Comparison of ENCODE assay signal across 25 mouse cellular contexts in genomic region chr5:126008321-126008720, GRCm38 (mm10).
DNase-seq lines count a peak whose midpoint lies in the region; ATAC-seq and TF ChIP-seq lines count a peak whose summit lies in the region.
"Had no signal": no experiment of that assay in that cellular context is flagged by ENCODE, and none has a peak within 500 bp of the region (broad histone marks: within the 10 kb centered on the region; RNA-seq: fewer than 3 reads in every experiment).

No protein-coding gene starts in this region.

- H3K4me2 ChIP-seq in forebrain, embryonic 14.5 days (ENCODE audit: low read length), result no peak overlapping the region
- H3K4me2 ChIP-seq in forebrain, embryonic 13.5 days, result no peak overlapping the region
- H3K4me2 ChIP-seq in hindbrain, embryonic 14.5 days (replicated peaks), result no peak overlapping the region
- H3K4me2 ChIP-seq in hindbrain, embryonic 11.5 days (replicated peaks; ENCODE audit: low read depth, low read length), result no peak overlapping the region
- no peak overlapping the region for H3K4me2 ChIP-seq in midbrain, embryonic 15.5 days
- H3K4me2 ChIP-seq: embryonic facial prominence, embryonic 12.5 days; forebrain, embryonic 12.5 days; heart, embryonic 11.5 days; heart, embryonic 15.5 days had no signal

- no peaks in the 10 kb centered on the region for H3K36me3 ChIP-seq in forebrain, embryonic 14.5 days (ENCODE audit: control insufficient read depth, insufficient read depth, low read length)
- H3K36me3 ChIP-seq in forebrain, embryonic 13.5 days (ENCODE audit: poor library complexity, severe bottlenecking), result no peaks in the 10 kb centered on the region
- no peaks in the 10 kb centered on the region for H3K36me3 ChIP-seq in hindbrain, embryonic 14.5 days (replicated peaks; ENCODE audit: control insufficient read depth, insufficient read depth)
- no peaks in the 10 kb centered on the region for H3K36me3 ChIP-seq in hindbrain, embryonic 11.5 days (ENCODE audit: control insufficient read depth, insufficient read depth, low read length)
- no peaks in the 10 kb centered on the region for H3K36me3 ChIP-seq in midbrain, embryonic 15.5 days (replicated peaks)
- H3K36me3 ChIP-seq in midbrain, embryonic 10.5 days, result no peaks in the 10 kb centered on the region
- H3K36me3 ChIP-seq: embryonic facial prominence, embryonic 12.5 days; forebrain, embryonic 12.5 days; G1E; heart, embryonic 15.5 days; hindbrain, embryonic 10.5 days had no signal

- H3K27me3 ChIP-seq in forebrain, embryonic 14.5 days (replicated peaks; ENCODE audit: control insufficient read depth, insufficient read depth, low read length), result no peaks in the 10 kb centered on the region
- no peaks in the 10 kb centered on the region for H3K27me3 ChIP-seq in forebrain, embryonic 13.5 days
- no peaks in the 10 kb centered on the region for H3K27me3 ChIP-seq in hindbrain, embryonic 14.5 days (ENCODE audit: control insufficient read depth, insufficient read depth, low read length)
- no peaks in the 10 kb centered on the region for H3K27me3 ChIP-seq in hindbrain, embryonic 11.5 days (ENCODE audit: control insufficient read depth, insufficient read depth, low read length)
- no peaks in the 10 kb centered on the region for H3K27me3 ChIP-seq in midbrain, embryonic 15.5 days (replicated peaks)
- no peaks in the 10 kb centered on the region for H3K27me3 ChIP-seq in midbrain, embryonic 10.5 days (ENCODE audit: low read depth, poor library complexity, severe bottlenecking)
- H3K27me3 ChIP-seq: embryonic facial prominence, embryonic 12.5 days; forebrain, embryonic 12.5 days; heart, embryonic 15.5 days had no signal

- H3K27ac ChIP-seq in forebrain, embryonic 14.5 days (ENCODE audit: low read depth, low read length), result no peak overlapping the region
- no peak overlapping the region for H3K27ac ChIP-seq in forebrain, embryonic 13.5 days
- peak overlapping the region; percentile 33 for H3K27ac ChIP-seq in hindbrain, embryonic 14.5 days
- no peak overlapping the region for H3K27ac ChIP-seq in hindbrain, embryonic 11.5 days (ENCODE audit: low read depth, low read length)
- 0 out of 2 replicates have a peak overlapping the region, but pooled peaks have one; percentile 23 for H3K27ac ChIP-seq in midbrain, embryonic 15.5 days
- H3K27ac ChIP-seq in midbrain, embryonic 10.5 days (replicated peaks), result no peak overlapping the region
- no peak overlapping the region for H3K27ac ChIP-seq in left cerebral cortex, adult 2 months
- H3K27ac ChIP-seq: embryonic facial prominence, embryonic 12.5 days; forebrain, embryonic 12.5 days; heart, adult 2 months; heart, embryonic 15.5 days; hindbrain, embryonic 10.5 days had no signal

- H3K4me3 ChIP-seq in forebrain, embryonic 14.5 days (ENCODE audit: low read depth, low read length), result no peak overlapping the region
- H3K4me3 ChIP-seq in forebrain, embryonic 13.5 days, result no peak overlapping the region
- H3K4me3 ChIP-seq in hindbrain, embryonic 14.5 days (replicated peaks; ENCODE audit: low read length), result no peak overlapping the region
- no peak overlapping the region for H3K4me3 ChIP-seq in hindbrain, embryonic 11.5 days (ENCODE audit: low read depth, low read length)
- no peak overlapping the region for H3K4me3 ChIP-seq in midbrain, embryonic 15.5 days
- H3K4me3 ChIP-seq in midbrain, embryonic 10.5 days, result no peak overlapping the region
- no peak overlapping the region for H3K4me3 ChIP-seq in left cerebral cortex, adult 2 months
- H3K4me3 ChIP-seq: embryonic facial prominence, embryonic 12.5 days; forebrain, embryonic 12.5 days; heart, adult 2 months; heart, embryonic 15.5 days; hindbrain, embryonic 10.5 days had no signal

- H3K9me3 ChIP-seq in forebrain, embryonic 14.5 days (replicated peaks; ENCODE audit: control insufficient read depth, low read length), result no peaks in the 10 kb centered on the region
- H3K9me3 ChIP-seq in forebrain, embryonic 13.5 days (replicated peaks), result no peaks in the 10 kb centered on the region
- no peaks in the 10 kb centered on the region for H3K9me3 ChIP-seq in hindbrain, embryonic 14.5 days (ENCODE audit: control insufficient read depth, low read length)
- H3K9me3 ChIP-seq in hindbrain, embryonic 11.5 days (ENCODE audit: control insufficient read depth, low read length), result no peaks in the 10 kb centered on the region
- H3K9me3 ChIP-seq in midbrain, embryonic 15.5 days, result no peaks in the 10 kb centered on the region
- H3K9me3 ChIP-seq in midbrain, embryonic 10.5 days (replicated peaks), result no peaks in the 10 kb centered on the region
- H3K9me3 ChIP-seq: embryonic facial prominence, embryonic 12.5 days; forebrain, embryonic 12.5 days; heart, embryonic 15.5 days; hindbrain, embryonic 10.5 days had no signal

- ATAC-seq in forebrain, embryonic 14.5 days, result no peak
- ATAC-seq in forebrain, embryonic 13.5 days, result no peak
- no peak for ATAC-seq in hindbrain, embryonic 14.5 days (ENCODE audit: low FRiP score)
- ATAC-seq in hindbrain, embryonic 11.5 days (ENCODE audit: low FRiP score), result no peak
- ATAC-seq in midbrain, embryonic 15.5 days (replicated peaks), result no peak
- ATAC-seq: CD4-positive, CD25-positive, alpha-beta regulatory T cell, adult 4 months; inflammation-experienced regulatory T-cells, adult 6 months had no signal

- peak; percentile 41 for DNase-seq in forebrain, embryonic 14.5 days (ENCODE audit: low spot score)
- DNase-seq in hindbrain, embryonic 14.5 days (ENCODE audit: low spot score), result peak; percentile 33
- no peak for DNase-seq in hindbrain, embryonic 11.5 days (ENCODE audit: low spot score)
- DNase-seq in midbrain, embryonic 10.5 days (ENCODE audit: low spot score), result no peak
- no peak for DNase-seq in left cerebral cortex, adult 2 months (ENCODE audit: extremely low spot score in 1 of 2, low spot score in 2 of 2)
- DNase-seq: adrenal gland, adult 8-10 months; adrenal gland, postnatal 36 days; B cell, adult 2 months; cerebellum, adult 11-12 months; cerebellum, adult 9-10 months; cerebellum, postnatal 25 days; gastrocnemius, postnatal 10 days; heart, adult 2 months; heart, postnatal 14 days; kidney, adult 11 months had no signal

- 46% methylated on average over 8 of the region's 8 CpGs for WGBS in forebrain, embryonic 14.5 days
- 50% methylated on average over 8 of the region's 8 CpGs for WGBS in forebrain, embryonic 13.5 days
- WGBS in hindbrain, embryonic 14.5 days, result 59% methylated on average over 8 of the region's 8 CpGs
- 89% methylated on average over 8 of the region's 8 CpGs for WGBS in hindbrain, embryonic 11.5 days
- 56% methylated on average over 8 of the region's 8 CpGs for WGBS in midbrain, embryonic 15.5 days
- 96% methylated on average over 8 of the region's 8 CpGs for WGBS in midbrain, embryonic 10.5 days

- no peak for TF ChIP-seq CTCF in left cerebral cortex, adult 2 months (IDR thresholded peaks at IDR 0.05)

- intact Hi-C loops in left cerebral cortex, adult 2 months (cut with DNase I), result no loop called here

- H3K4me1 ChIP-seq in forebrain, embryonic 14.5 days (ENCODE audit: control insufficient read depth, insufficient read depth, low read length), result no peaks in the 10 kb centered on the region
- H3K4me1 ChIP-seq in forebrain, embryonic 13.5 days, result peaks cover 10% of the 10 kb centered on the region
- 0 out of 2 replicates have a peak, but pooled peaks cover 3% of the 10 kb centered on the region for H3K4me1 ChIP-seq in hindbrain, embryonic 14.5 days (replicated peaks; ENCODE audit: control insufficient read depth, insufficient read depth, low read length)
- H3K4me1 ChIP-seq in hindbrain, embryonic 11.5 days (replicated peaks; ENCODE audit: control insufficient read depth, insufficient read depth, low read length), result no peaks in the 10 kb centered on the region
- H3K4me1 ChIP-seq in midbrain, embryonic 15.5 days, result no peaks in the 10 kb centered on the region
- peaks cover 5% of the 10 kb centered on the region; the same call in 1 of the 2 replicates for H3K4me1 ChIP-seq in midbrain, embryonic 10.5 days
- H3K4me1 ChIP-seq: embryonic facial prominence, embryonic 12.5 days; forebrain, embryonic 12.5 days; heart, embryonic 15.5 days; hindbrain, embryonic 10.5 days had no signal

- H3K9ac ChIP-seq in forebrain, embryonic 14.5 days (ENCODE audit: low read length), result no peak overlapping the region
- no peak overlapping the region for H3K9ac ChIP-seq in forebrain, embryonic 13.5 days
- no peak overlapping the region for H3K9ac ChIP-seq in hindbrain, embryonic 14.5 days
- H3K9ac ChIP-seq in hindbrain, embryonic 11.5 days (ENCODE audit: low read depth, low read length), result no peak overlapping the region
- no peak overlapping the region for H3K9ac ChIP-seq in midbrain, embryonic 15.5 days
- H3K9ac ChIP-seq: embryonic facial prominence, embryonic 12.5 days; forebrain, embryonic 12.5 days; heart, embryonic 15.5 days had no signal

Comparison
In these comparisons a context has a peak if more than half of its experiments do, and no peak if none do; other contexts are left out.
1. DNase-seq: peak in forebrain, embryonic 14.5 days (single experiment) and hindbrain, embryonic 14.5 days (single experiment); none in hindbrain, embryonic 11.5 days (single experiment), midbrain, embryonic 10.5 days (single experiment) and left cerebral cortex, adult 2 months (0 of 2).
2. H3K27ac ChIP-seq: peak in hindbrain, embryonic 14.5 days (single experiment) and midbrain, embryonic 15.5 days (single experiment); none in forebrain, embryonic 14.5 days (single experiment), forebrain, embryonic 13.5 days (single experiment), hindbrain, embryonic 11.5 days (single experiment), midbrain, embryonic 10.5 days (single experiment) and left cerebral cortex, adult 2 months (single experiment).